Mouse (Mus musculus): ENCODE data around the gene Zscan26. TPM values are rescaled to one million over a fixed set of nuclear protein-coding genes. Genes with fewer than 3 reads are reported as not detected.

Zscan26 gene
- total RNA-seq, 2 experiments from 2014 or later = 20.2 to 21.8 TPM

- intact Hi-C loops (cut with DNase I) = no loop called here
- peak; percentile 27 for DNase-seq (ENCODE audit: low spot score)
Measured at GRCm38 (mm10) chr13:21440503-21441206, 12.9 kb downstream of the Zscan26 start, which contains the start of gene Pgbd1. Gene Pgbd1 (minus strand): TSS chr13:21441058.

GRCm38 (mm10) chr13:21435476-21435875 is 18.1 kb downstream of the Zscan26 start:
- intact Hi-C loops (cut with DNase I) = no loop called here
- DNase-seq (ENCODE audit: low spot score) = no peak

- intact Hi-C loops (cut with DNase I) = no loop called here
- DNase-seq (ENCODE audit: low spot score) = no peak
Measured at GRCm38 (mm10) chr13:21427631-21428030, 25.9 kb downstream of the Zscan26 start.

GRCm38 (mm10) chr13:21423301-21423700 is 30.2 kb downstream of the Zscan26 start:
- no peak for DNase-seq (ENCODE audit: low spot score)
- intact Hi-C loops (cut with DNase I) = no loop called here

- no peak for DNase-seq (ENCODE audit: low spot score)
- intact Hi-C loops (cut with DNase I) = no loop called here
Measured at GRCm38 (mm10) chr13:21418865-21419264, 34.7 kb downstream of the Zscan26 start.

- intact Hi-C loops (cut with DNase I) = no loop called here
Measured at GRCm38 (mm10) chr13:21417298-21418010, 36.1 kb downstream of the Zscan26 start.

GRCm38 (mm10) chr13:21415750-21416149 is 37.8 kb downstream of the Zscan26 start:
- intact Hi-C loops (cut with DNase I) = no loop called here
- DNase-seq (ENCODE audit: low spot score) = no peak

More at GRCm38 (mm10) chr13:21417298-21418010, 36.1 kb downstream of the Zscan26 start:
- DNase-seq (ENCODE audit: low spot score) = no peak

GRCm38 (mm10) chr13:21415266-21415665 is 38.3 kb downstream of the Zscan26 start:
- intact Hi-C loops (cut with DNase I) = no loop called here
- DNase-seq (ENCODE audit: low spot score) = no peak

GRCm38 (mm10) chr13:21414231-21415212 is 39.0 kb downstream of the Zscan26 start:
- intact Hi-C loops (cut with DNase I) = no loop called here
- DNase-seq (ENCODE audit: low spot score) = no peak

GRCm38 (mm10) chr13:21408805-21409459 is 44.6 kb downstream of the Zscan26 start:
- intact Hi-C loops (cut with DNase I) = loop anchor here (2.0 kb wide), 1 partner anchor 98 kb away; no protein-coding TSS in a partner anchor
- DNase-seq (ENCODE audit: low spot score) = no peak

GRCm38 (mm10) chr13:21407969-21408804 is 45.3 kb downstream of the Zscan26 start:
- intact Hi-C loops (cut with DNase I) = loop anchor here (2.0 kb wide), 1 partner anchor 99 kb away; no protein-coding TSS in a partner anchor
- DNase-seq (ENCODE audit: low spot score) = peak; percentile 82

- intact Hi-C loops (cut with DNase I) = no loop called here
- no peak for DNase-seq (ENCODE audit: low spot score)
Measured at GRCm38 (mm10) chr13:21407341-21407740, 46.2 kb downstream of the Zscan26 start.

- intact Hi-C loops (cut with DNase I) = loop anchor here (2.0 kb wide), 2 partner anchors 50 to 128 kb away; partner anchors contain the start of genes Zkscan8 and Zscan26
- DNase-seq (ENCODE audit: low spot score) = no peak
Measured at GRCm38 (mm10) chr13:21402848-21403247, 50.7 kb downstream of the Zscan26 start.

- DNase-seq (ENCODE audit: low spot score) = peak; percentile 67
- intact Hi-C loops (cut with DNase I) = loop anchor here (2.0 kb wide), 2 partner anchors 50 to 128 kb away; partner anchors contain the start of genes Zkscan8 and Zscan26
Measured at GRCm38 (mm10) chr13:21402287-21402846, 51.2 kb downstream of the Zscan26 start, which contains the start of gene Zkscan3. Gene Zkscan3 (minus strand): TSS chr13:21402755.

- no peak for DNase-seq (ENCODE audit: low spot score)
- intact Hi-C loops (cut with DNase I) = loop anchor here (2.0 kb wide), 3 partner anchors 39 to 129 kb away; partner anchors contain the start of genes Zkscan8, Zscan12 and Zscan26
Measured at GRCm38 (mm10) chr13:21401636-21402286, 51.8 kb downstream of the Zscan26 start.

GRCm38 (mm10) chr13:21401166-21401565 is 52.4 kb downstream of the Zscan26 start:
- DNase-seq (ENCODE audit: low spot score) = no peak
- intact Hi-C loops (cut with DNase I) = loop anchor here (2.0 kb wide), 1 partner anchor 38 kb away; the partner anchor contains the start of gene Zscan12

- intact Hi-C loops (cut with DNase I) = no loop called here
- no peak for DNase-seq (ENCODE audit: low spot score)
Measured at GRCm38 (mm10) chr13:21397486-21397885, 56.0 kb downstream of the Zscan26 start.
